Mouse (Mus musculus) C2C12 (cell line): ENCODE data around the gene Golt1b.

Experiments used
- CTCF ChIP-seq: IDR thresholded peaks from one replicate; pipeline ENCODE4 v1.5.1; 2011; ENCODE audit not compliant: control insufficient read depth, insufficient read depth, insufficient read length
- MAX ChIP-seq: IDR thresholded peaks from one replicate; pipeline ENCODE4 v1.6.1; 2011; ENCODE audit warnings: mild to moderate bottlenecking, control low read depth
- USF1 ChIP-seq: IDR thresholded peaks from one replicate; pipeline ENCODE4 v1.6.1; 2011; ENCODE audit warnings: low read depth, mild to moderate bottlenecking, control low read depth, moderate library complexity

DNA sequence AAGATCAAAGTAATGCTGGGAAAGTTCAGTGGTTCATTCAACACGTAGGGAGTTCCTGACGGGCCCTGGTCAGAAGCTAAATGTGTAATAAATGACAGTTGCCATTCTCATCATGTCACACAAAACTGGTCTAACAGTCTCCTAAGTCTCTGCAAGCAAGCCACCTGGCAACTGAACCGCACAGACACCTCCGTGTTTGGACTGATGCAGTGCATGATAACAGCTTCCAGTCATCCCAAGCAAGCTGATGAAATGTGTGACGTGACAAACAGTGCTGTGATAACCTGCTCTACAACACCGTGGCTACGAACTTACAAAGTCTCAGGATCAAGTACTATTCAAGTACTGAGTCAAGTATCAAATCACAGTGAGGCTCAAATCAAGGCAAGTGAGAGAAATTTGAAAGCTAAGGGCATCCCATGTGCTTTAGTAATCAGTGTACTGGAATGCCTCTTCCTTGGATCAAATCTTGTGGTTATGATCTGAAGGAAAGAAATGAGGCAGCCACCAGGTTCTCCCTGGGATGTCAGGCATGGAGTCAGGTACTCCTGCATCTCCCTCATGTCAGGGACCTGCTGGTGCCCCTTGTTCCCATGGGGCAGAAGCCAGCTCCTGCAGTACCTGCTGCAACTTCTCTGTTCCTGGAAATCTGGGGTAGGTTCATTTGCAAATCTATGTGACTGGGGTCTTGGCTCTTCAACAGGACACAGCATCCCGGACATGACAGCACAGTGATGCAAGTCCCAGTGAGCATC lies 8.3 kb upstream of the Golt1b start:
- TF ChIP-seq CTCF = no peak
- no peak for TF ChIP-seq USF1
- TF ChIP-seq MAX = no peak
